Mouse (Mus musculus): ENCODE data around the gene Ric8b. TPM values are rescaled to one million over a fixed set of nuclear protein-coding genes. Genes with fewer than 3 reads are reported as not detected.

Ric8b gene
- total RNA-seq (2015) (13.1 and 13.8 TPM in 2 replicates), total RNA-seq (2017) (13.4 and 16.6 TPM in 2 replicates)

- peak; percentile 93 for ATAC-seq (ENCODE audit: poor library complexity, severe bottlenecking)
Measured at GRCm38 (mm10) chr10:84916810-84917730, at the start of gene Ric8b. TSS of gene Ric8b (plus strand) at chr10:84917616.

DNA sequence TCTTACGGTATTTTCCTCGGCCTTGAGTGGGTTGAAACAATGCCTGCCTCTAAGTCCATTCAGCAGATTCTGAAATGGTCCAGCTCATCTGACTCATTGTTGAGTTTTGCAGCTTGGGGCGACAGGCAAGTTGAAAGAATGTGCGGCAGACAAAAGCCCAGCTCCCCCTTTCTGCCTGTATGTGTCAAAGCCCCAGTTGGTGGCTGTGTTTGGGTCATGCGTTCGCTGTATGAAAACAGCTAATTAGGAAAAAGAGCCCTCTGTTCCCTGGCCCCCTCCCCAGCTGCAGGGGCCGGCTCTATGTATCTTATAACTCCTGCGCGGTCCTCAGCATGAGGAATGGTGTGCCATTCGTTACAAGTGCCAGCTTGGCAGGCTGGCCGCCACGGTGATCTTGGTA lies 46.1 kb upstream of the Ric8b start:
- no peak for ATAC-seq (ENCODE audit: poor library complexity, severe bottlenecking)

- ATAC-seq (ENCODE audit: poor library complexity, severe bottlenecking) = no peak
Measured at GRCm38 (mm10) chr10:84871921-84872320, 45.5 kb upstream of the Ric8b start.

GRCm38 (mm10) chr10:84879823-84880571 lies 37.4 kb upstream of the Ric8b start:
- no peak for ATAC-seq (ENCODE audit: poor library complexity, severe bottlenecking)

- no peak for ATAC-seq (ENCODE audit: poor library complexity, severe bottlenecking)
Measured at GRCm38 (mm10) chr10:84882528-84882927, 34.9 kb upstream of the Ric8b start.

GRCm38 (mm10) chr10:84885341-84885884 lies 32.0 kb upstream of the Ric8b start:
- ATAC-seq (ENCODE audit: poor library complexity, severe bottlenecking) = no peak

DNA sequence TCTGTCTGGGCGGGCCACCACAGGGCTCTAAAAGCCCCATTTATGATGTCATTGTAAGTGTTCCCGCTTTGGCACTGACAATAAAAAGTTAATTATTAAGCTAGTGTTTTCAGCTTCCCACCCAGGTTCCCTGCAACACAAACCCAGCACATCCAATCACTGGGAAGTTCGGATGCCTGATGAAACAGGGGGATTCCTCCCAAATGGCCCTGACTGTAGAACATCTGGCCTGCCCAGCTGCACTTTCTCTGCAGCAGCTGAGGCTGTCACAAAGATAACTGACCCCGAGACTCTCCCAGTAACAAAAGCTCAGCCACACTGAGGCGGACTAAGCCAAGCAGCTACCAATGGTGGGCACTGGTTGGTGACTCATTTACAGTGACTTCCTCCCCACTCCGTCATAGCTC lies 31.2 kb upstream of the Ric8b start:
- ATAC-seq (ENCODE audit: poor library complexity, severe bottlenecking) = 0 out of 2 replicates have a peak, but pooled peaks have one; percentile 47

DNA sequence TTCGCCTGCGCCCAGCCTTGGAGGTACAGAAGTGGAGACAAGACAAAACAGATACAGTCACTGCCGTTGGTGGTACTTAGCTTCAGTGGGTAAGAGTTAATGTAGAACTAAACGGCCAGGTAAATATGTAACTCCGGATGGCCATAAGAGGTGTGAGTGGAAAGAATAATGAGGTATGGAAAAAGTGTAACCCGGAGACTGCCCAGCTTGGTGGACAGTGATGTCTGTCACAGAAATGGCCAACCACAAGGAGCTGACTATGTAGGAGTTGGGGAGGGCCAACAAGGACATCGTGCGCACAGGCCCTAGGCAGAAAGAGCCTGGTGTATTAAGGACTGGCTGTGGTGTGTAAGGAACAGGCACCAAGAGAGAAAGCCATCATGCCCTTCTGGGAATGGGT lies 30.6 kb upstream of the Ric8b start:
- ATAC-seq (ENCODE audit: poor library complexity, severe bottlenecking) = no peak

DNA sequence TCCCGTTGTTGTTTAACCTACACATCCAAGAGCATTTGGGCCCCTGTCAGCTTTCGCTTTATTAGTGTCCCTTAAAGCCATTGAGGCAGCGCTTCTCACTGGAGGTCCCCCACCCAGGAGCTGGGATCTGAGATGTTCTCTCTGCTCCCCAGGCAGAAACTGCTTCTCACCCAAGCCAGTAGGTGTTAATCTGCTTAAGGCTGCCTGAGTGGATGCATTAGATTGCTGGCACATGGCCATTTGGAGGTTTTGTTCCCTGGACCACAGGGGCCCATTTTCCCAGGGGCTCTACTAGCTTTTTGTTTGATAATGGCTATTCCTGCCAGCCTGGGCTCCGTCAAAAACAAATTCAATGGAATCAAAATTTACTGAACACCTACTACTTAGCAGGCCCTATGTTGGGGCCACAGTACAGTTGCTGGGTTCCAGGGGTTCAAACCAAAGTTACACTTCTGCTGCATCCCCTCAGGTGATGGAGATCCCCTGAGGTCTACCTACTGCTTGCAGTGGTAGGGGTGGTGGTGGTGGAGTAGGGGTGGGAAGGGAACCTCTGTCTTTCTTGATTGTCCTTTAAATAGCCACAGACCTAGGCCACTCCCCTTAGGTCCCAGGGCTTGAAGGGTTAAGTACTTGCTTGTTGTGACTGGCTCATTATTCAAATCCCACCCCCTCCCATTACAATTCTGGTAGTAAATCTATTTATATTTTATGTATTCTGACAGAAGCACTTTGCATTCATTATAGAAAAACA lies 28.1 kb upstream of the Ric8b start:
- no peak for ATAC-seq (ENCODE audit: poor library complexity, severe bottlenecking)

GRCm38 (mm10) chr10:84895810-84896358 lies 21.5 kb upstream of the Ric8b start:
- no peak for ATAC-seq (ENCODE audit: poor library complexity, severe bottlenecking)

GRCm38 (mm10) chr10:84896941-84897930 lies 20.2 kb upstream of the Ric8b start:
- peak; percentile 74 for ATAC-seq (ENCODE audit: poor library complexity, severe bottlenecking)

DNA sequence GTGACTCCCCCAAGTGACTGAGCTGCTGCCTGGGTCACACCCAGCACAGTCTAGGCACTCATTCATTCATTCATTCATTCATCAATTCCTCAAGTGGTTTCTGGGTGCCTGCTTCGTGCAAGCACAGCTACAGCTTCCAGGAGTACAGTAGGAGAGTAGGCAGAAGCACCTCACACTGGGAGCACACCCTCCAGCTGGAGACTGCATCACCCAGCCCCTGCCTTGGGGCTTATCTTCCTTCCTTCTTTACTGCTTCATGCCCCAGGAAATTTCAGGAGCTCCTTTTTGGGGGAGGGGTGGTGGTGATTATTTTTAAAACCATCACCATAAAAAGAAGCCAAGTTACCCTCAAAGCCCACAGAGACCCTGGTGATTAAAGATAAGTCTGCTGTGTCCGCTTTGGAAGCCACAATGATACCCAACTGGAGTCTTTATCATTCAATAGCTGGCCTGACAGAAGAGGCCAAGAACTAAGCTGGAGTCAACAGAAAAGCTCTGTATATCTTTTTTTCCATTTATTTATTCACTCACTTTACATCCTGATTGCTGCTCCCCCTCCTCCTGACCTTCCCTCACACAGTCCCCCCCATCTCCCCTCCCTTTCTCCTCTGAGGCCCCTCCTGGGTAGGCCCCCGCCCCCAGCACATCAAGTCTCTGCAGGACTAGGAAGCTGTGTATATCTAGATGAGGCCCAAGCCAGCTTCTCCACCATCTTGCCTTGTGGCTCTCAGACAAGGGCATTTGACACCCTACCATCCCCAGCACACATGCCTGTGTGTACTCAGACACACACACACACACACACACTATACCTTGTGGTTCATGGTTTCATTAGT lies 19.1 kb upstream of the Ric8b start:
- no peak for ATAC-seq (ENCODE audit: poor library complexity, severe bottlenecking)

DNA sequence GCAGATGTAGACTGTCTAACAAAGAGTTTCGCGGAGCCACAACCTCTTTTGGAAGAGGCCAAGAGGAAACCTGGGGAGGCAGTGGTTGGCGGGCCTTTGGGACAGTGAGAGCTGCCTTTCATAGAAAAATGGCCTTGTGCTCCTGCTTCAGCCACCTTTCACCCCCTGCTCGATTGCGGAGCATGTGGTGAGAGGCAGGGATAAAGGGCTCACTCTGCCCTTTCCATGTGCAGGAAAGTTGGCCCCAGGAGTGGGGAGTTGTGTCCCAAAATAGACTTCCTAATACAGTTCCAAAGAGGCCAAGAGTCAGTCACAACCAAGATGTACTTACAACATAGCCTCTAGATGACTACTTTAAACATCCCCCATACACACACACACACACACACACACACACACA lies 15.7 kb upstream of the Ric8b start:
- ATAC-seq (ENCODE audit: poor library complexity, severe bottlenecking) = no peak

- no peak for ATAC-seq (ENCODE audit: poor library complexity, severe bottlenecking)
Measured at GRCm38 (mm10) chr10:84902213-84902612, 15.2 kb upstream of the Ric8b start.

DNA sequence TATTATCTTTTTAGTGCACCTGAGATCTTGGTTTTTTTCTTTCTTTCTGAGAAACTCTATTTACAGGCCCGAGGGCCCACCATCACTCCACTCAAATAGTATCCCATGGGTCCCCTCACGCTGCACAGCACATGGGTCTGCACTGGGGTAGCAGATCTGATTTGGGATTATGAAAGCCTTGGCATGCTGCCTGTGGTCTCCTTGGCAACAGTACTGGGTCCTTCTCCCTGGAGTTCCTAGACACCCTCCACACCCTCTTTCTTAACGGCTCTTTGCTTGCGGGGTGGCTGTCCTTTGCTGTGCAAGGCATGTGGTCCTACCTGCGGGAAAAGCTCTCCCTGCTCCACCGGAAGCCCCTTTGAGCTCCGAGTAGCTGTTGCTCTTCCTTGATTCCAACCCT lies 14.1 kb upstream of the Ric8b start:
- ATAC-seq (ENCODE audit: poor library complexity, severe bottlenecking) = no peak

GRCm38 (mm10) chr10:84903742-84904141 lies 13.7 kb upstream of the Ric8b start:
- ATAC-seq (ENCODE audit: poor library complexity, severe bottlenecking) = peak; percentile 43

DNA sequence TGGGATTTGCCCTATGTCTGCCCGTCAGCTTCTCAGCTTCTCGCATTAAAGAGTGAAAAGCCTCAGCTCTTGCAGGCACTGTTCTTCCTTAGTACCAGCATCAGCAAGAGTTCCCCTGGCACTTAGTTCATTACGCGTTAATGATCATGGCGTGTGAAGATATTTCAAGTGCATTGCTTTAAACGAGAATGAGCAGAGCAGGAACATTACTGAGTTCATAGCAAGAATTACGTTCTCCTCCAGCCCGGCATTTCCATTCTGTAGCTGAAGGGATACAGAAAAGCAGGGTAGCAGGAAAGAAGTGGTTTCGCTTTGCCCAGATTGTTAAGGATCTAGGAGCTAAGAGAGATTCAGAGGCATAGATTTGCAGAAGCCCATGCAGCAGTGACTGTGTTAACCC lies 10.5 kb upstream of the Ric8b start:
- no peak for ATAC-seq (ENCODE audit: poor library complexity, severe bottlenecking)

DNA sequence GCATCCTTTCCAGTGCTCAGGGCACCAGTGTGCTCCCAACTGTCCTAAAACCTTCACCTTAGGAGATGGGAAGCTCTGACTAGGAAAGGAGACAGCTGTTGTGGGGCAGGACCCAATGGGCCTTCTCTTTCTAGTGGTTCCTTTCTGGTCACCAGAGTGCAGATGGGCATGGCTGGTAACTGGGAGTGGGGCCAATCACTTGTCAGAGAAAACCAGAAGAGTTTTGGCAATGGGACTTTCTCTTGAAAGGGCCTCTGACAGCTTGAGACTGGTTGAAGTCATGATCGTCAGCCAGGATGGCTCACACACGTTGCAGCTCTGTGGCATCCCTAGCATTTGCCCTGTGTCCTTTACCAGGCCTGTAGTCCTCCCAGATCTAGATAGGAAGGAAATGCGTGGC lies 9.4 kb upstream of the Ric8b start:
- no peak for ATAC-seq (ENCODE audit: poor library complexity, severe bottlenecking)
